Mouse (Mus musculus): ENCODE data around the gene Gm7697. TPM values are rescaled to one million over a fixed set of nuclear protein-coding genes. Genes with fewer than 3 reads are reported as not detected.
"Not testable (repeated sequence)": the region's sequence is repeated elsewhere in the genome, so short reads cannot be mapped to it uniquely, and the experiment has no call there.

The Gm7697 gene
- total RNA-seq (2014; rRNA removed): 0.05 and 0.08 TPM in 2 replicates
- polyA plus RNA-seq (2015; fragmentation: Nextera tagmentation; extraction: Ambion mirVana): not detected in 2 replicates

GRCm38 (mm10) chr8:69522876-69523275 lies at the start of gene Gm7697:
TSS of gene Gm7697 (minus strand) at chr8:69522976.
- 84% methylated on average over 1 of the region's 3 CpGs for WGBS
- H3K9ac ChIP-seq; DNase-seq; H3K36me3 ChIP-seq (ENCODE audit: insufficient read depth); H3K27me3 ChIP-seq (ENCODE audit: insufficient read depth, low read length); H3K4me1 ChIP-seq (ENCODE audit: insufficient read depth); H3K9me3 ChIP-seq (ENCODE audit: low read length); ATAC-seq; H3K4me3 ChIP-seq (ENCODE audit: low read depth, low read length); H3K27ac ChIP-seq (ENCODE audit: low read depth, low read length); H3K4me2 ChIP-seq (ENCODE audit: low read depth): not testable (repeated sequence)

- not testable (repeated sequence) for H3K27me3 ChIP-seq (ENCODE audit: insufficient read depth, low read length); H3K36me3 ChIP-seq (ENCODE audit: insufficient read depth); H3K9me3 ChIP-seq (ENCODE audit: low read length); H3K27ac ChIP-seq (ENCODE audit: low read depth, low read length); H3K9ac ChIP-seq; H3K4me3 ChIP-seq (ENCODE audit: low read depth, low read length); DNase-seq; ATAC-seq; H3K4me2 ChIP-seq (ENCODE audit: low read depth); H3K4me1 ChIP-seq (ENCODE audit: insufficient read depth)
- 52% methylated on average over 2 of the region's 2 CpGs for WGBS
These were observed 28.5 kb upstream of the Gm7697 start for GRCm38 (mm10) chr8:69551249-69551648.

- DNase-seq: peak; percentile 69
- not testable (repeated sequence) for H3K9me3 ChIP-seq (ENCODE audit: low read length); H3K4me2 ChIP-seq (ENCODE audit: low read depth); ATAC-seq; H3K27me3 ChIP-seq (ENCODE audit: insufficient read depth, low read length); H3K36me3 ChIP-seq (ENCODE audit: insufficient read depth); H3K9ac ChIP-seq; H3K4me1 ChIP-seq (ENCODE audit: insufficient read depth); H3K4me3 ChIP-seq (ENCODE audit: low read depth, low read length); H3K27ac ChIP-seq (ENCODE audit: low read depth, low read length)
- peak; percentile 63 for TF ChIP-seq CTCF (IDR thresholded peaks at IDR 0.05; ENCODE audit: low read depth)
- WGBS: 9% methylated on average over 8 of the region's 8 CpGs
These were observed 26.8 kb upstream of the Gm7697 start for GRCm38 (mm10) chr8:69549556-69549955.

DNA sequence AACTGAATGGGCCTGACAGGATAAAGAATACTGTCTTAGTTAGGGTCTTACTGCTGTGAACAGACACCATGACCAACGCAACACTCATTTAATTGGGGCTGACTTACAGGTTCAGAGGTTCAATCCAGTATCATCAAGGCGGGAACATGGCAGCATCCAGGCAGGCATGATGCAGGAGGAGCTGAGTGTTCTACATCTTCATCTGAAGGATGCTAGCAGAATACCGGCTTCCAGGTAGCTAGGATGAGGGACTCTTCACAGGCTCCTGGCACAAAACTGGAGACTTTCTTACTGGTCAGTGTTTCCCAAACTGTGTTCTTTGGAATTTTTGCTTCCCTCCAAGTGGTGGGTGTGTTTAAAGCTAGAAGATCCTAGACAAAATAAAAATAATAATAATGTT lies 25.3 kb upstream of the Gm7697 start:
- H3K4me2 ChIP-seq (ENCODE audit: low read depth); H3K27ac ChIP-seq (ENCODE audit: low read depth, low read length); H3K27me3 ChIP-seq (ENCODE audit: insufficient read depth, low read length); DNase-seq; H3K4me1 ChIP-seq (ENCODE audit: insufficient read depth); H3K36me3 ChIP-seq (ENCODE audit: insufficient read depth); ATAC-seq; H3K4me3 ChIP-seq (ENCODE audit: low read depth, low read length); H3K9me3 ChIP-seq (ENCODE audit: low read length); H3K9ac ChIP-seq: not testable (repeated sequence)
- 93% methylated on average over 3 of the region's 3 CpGs for WGBS

DNA sequence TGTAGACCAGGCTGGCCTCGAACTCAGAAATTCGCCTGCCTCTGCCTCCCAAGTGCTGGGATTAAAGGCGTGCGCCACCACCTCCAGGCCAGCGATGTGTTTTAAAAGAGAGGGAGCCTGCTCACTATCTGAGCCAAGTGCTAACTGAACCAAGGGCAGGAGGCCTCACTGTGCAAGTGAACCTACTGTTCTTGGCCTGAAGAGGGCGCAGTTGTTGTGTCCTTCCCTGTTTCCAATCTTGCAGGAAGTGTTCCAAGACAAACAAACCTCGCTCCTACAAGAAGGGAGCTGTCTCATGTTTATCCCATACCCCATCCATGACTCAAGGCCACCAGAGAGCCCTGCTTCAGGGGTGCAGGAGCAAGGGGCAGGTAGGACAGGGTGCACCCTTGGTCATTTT lies 24.4 kb upstream of the Gm7697 start:
- not testable (repeated sequence) for H3K9ac ChIP-seq; H3K4me1 ChIP-seq (ENCODE audit: insufficient read depth); ATAC-seq; H3K27me3 ChIP-seq (ENCODE audit: insufficient read depth, low read length); H3K9me3 ChIP-seq (ENCODE audit: low read length); H3K4me2 ChIP-seq (ENCODE audit: low read depth); H3K27ac ChIP-seq (ENCODE audit: low read depth, low read length); H3K4me3 ChIP-seq (ENCODE audit: low read depth, low read length); DNase-seq; H3K36me3 ChIP-seq (ENCODE audit: insufficient read depth)
- 65% methylated on average over 7 of the region's 7 CpGs for WGBS
- peak; percentile 21; the same call in 1 of the 2 replicates for TF ChIP-seq CTCF (IDR thresholded peaks at IDR 0.05; ENCODE audit: low read depth)

- H3K4me3 ChIP-seq (ENCODE audit: low read depth, low read length); H3K9ac ChIP-seq; ATAC-seq; H3K36me3 ChIP-seq (ENCODE audit: insufficient read depth); H3K4me2 ChIP-seq (ENCODE audit: low read depth); H3K27ac ChIP-seq (ENCODE audit: low read depth, low read length); H3K4me1 ChIP-seq (ENCODE audit: insufficient read depth); H3K9me3 ChIP-seq (ENCODE audit: low read length); H3K27me3 ChIP-seq (ENCODE audit: insufficient read depth, low read length): not testable (repeated sequence)
- DNase-seq: peak; percentile 31
- TF ChIP-seq CTCF (IDR thresholded peaks at IDR 0.05; ENCODE audit: low read depth): peak; percentile 41
- WGBS: 29% methylated on average over 1 of the region's 1 CpGs
These were observed 22.2 kb upstream of the Gm7697 start for GRCm38 (mm10) chr8:69545020-69545419.

- H3K4me3 ChIP-seq (ENCODE audit: low read depth, low read length); H3K4me2 ChIP-seq (ENCODE audit: low read depth); H3K4me1 ChIP-seq (ENCODE audit: insufficient read depth); H3K9me3 ChIP-seq (ENCODE audit: low read length); ATAC-seq; H3K9ac ChIP-seq; H3K27ac ChIP-seq (ENCODE audit: low read depth, low read length); H3K27me3 ChIP-seq (ENCODE audit: insufficient read depth, low read length); DNase-seq; H3K36me3 ChIP-seq (ENCODE audit: insufficient read depth): not testable (repeated sequence)
- 71% methylated on average over 13 of the region's 13 CpGs for WGBS
These were observed 21.7 kb upstream of the Gm7697 start for GRCm38 (mm10) chr8:69544511-69544910.

- not testable (repeated sequence) for H3K4me2 ChIP-seq (ENCODE audit: low read depth); H3K4me1 ChIP-seq (ENCODE audit: insufficient read depth); ATAC-seq; DNase-seq; H3K9me3 ChIP-seq (ENCODE audit: low read length); H3K9ac ChIP-seq; H3K27me3 ChIP-seq (ENCODE audit: insufficient read depth, low read length); H3K4me3 ChIP-seq (ENCODE audit: low read depth, low read length); H3K27ac ChIP-seq (ENCODE audit: low read depth, low read length); H3K36me3 ChIP-seq (ENCODE audit: insufficient read depth)
- WGBS: 91% methylated on average over 4 of the region's 6 CpGs
These were observed 21.2 kb upstream of the Gm7697 start for GRCm38 (mm10) chr8:69543984-69544383.

GRCm38 (mm10) chr8:69540764-69541163 lies 18.0 kb upstream of the Gm7697 start:
- WGBS: 80% methylated on average over 7 of the region's 7 CpGs
- not testable (repeated sequence) for ATAC-seq; H3K4me2 ChIP-seq (ENCODE audit: low read depth); H3K27me3 ChIP-seq (ENCODE audit: insufficient read depth, low read length); H3K36me3 ChIP-seq (ENCODE audit: insufficient read depth); H3K27ac ChIP-seq (ENCODE audit: low read depth, low read length); H3K4me1 ChIP-seq (ENCODE audit: insufficient read depth); H3K4me3 ChIP-seq (ENCODE audit: low read depth, low read length); H3K9ac ChIP-seq; DNase-seq; H3K9me3 ChIP-seq (ENCODE audit: low read length)

- H3K4me3 ChIP-seq (ENCODE audit: low read depth, low read length); H3K4me1 ChIP-seq (ENCODE audit: insufficient read depth); H3K27ac ChIP-seq (ENCODE audit: low read depth, low read length); ATAC-seq; H3K9ac ChIP-seq; H3K9me3 ChIP-seq (ENCODE audit: low read length); DNase-seq; H3K4me2 ChIP-seq (ENCODE audit: low read depth); H3K27me3 ChIP-seq (ENCODE audit: insufficient read depth, low read length); H3K36me3 ChIP-seq (ENCODE audit: insufficient read depth): not testable (repeated sequence)
- 48% methylated on average over 1 of the region's 1 CpGs for WGBS
These were observed 17.6 kb upstream of the Gm7697 start for GRCm38 (mm10) chr8:69540331-69540730.

DNA sequence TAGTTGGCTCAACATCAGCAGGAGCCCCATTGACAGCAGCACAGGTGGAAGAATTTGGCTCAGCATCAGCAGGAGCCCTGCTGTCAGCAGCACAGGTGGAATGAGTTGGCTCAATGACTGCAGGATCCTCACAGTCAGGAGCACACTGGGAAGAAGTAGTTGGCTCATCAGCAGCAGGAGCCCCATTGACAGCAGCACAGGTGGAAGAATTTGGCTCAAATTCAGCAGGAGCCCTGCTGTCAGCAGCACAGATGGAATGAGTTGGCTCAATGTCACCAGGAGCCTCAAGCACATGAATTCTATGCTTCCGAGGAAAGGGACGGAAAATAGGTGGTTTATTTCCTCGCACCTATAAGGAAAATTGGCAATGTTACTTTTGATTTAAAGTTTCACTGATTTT lies 47.8 kb downstream of the Gm7697 start:
- H3K36me3 ChIP-seq (ENCODE audit: insufficient read depth): not testable (repeated sequence)

More for the DNA sequence above, 47.8 kb downstream of the Gm7697 start:
- not testable (repeated sequence) for H3K9ac ChIP-seq; ATAC-seq; H3K4me3 ChIP-seq (ENCODE audit: low read depth, low read length); H3K27me3 ChIP-seq (ENCODE audit: insufficient read depth, low read length); H3K4me1 ChIP-seq (ENCODE audit: insufficient read depth); H3K9me3 ChIP-seq (ENCODE audit: low read length); H3K27ac ChIP-seq (ENCODE audit: low read depth, low read length); H3K4me2 ChIP-seq (ENCODE audit: low read depth)
- DNase-seq: peak; percentile 1
- 60% methylated on average over 3 of the region's 3 CpGs for WGBS

All from forebrain, postnatal 0 days (tissue).